Mouse (Mus musculus) macrophage (primary cell): ENCODE measurements around the gene Lrrc1. TPM values are rescaled to one million over a fixed set of nuclear protein-coding genes. Genes with fewer than 3 reads are reported as not detected.

ENCODE experiments used
- H3K27ac ChIP-seq: fragments of 350-480 bp; formaldehyde crosslinking; 2 replicates; pipeline ENCODE4 v1.9.0; 2021
- H3K36me3 ChIP-seq: fragments of 350-480 bp; formaldehyde crosslinking; 2 replicates; pipeline ENCODE4 v1.9.0; 2021; ENCODE audit errors: inconsistent target
- H3K4me3 ChIP-seq: fragments of 350-480 bp; formaldehyde crosslinking; 2 replicates; pipeline ENCODE4 v1.9.0; 2021; ENCODE audit errors: inconsistent target
- H3K79me2 ChIP-seq: fragments of 350-480 bp; formaldehyde crosslinking; 2 replicates; pipeline ENCODE4 v1.9.0; 2021; ENCODE audit errors: inconsistent target
- WGBS: methylation state at CpG from one replicate; pipeline ENCODE4 v1.1.7; 2026; ENCODE audit warnings: inconsistent platforms; ENCODE audit not compliant: missing documents; 5-methylcytosine and 5-hydroxymethylcytosine counted together
- polyA plus RNA-seq: library from polyadenylated mRNA; stranded (reverse); fragments of 250-400 nt; gene quantifications from 3 replicates; pipeline ENCODE4 v1.2.4, GENCODE M21; 2018; ENCODE audit warnings: inconsistent platforms

Gene Lrrc1
- polyA plus RNA-seq, 1 experiment from 2014 or later = 0.92 TPM

- no peak overlapping the region for H3K27ac ChIP-seq
- no peaks in the 10 kb centered on the region for H3K36me3 ChIP-seq
- WGBS = 37% methylated on average over 4 of the region's 4 CpGs
- H3K4me3 ChIP-seq = no peak overlapping the region
- H3K79me2 ChIP-seq = no peaks in the 10 kb centered on the region
These were observed 119.1 kb downstream of the Lrrc1 start for GRCm38 (mm10) chr9:77425553-77425952.

GRCm38 (mm10) chr9:77420200-77420585, 124.5 kb downstream of the Lrrc1 start:
- Histone ChIP-seq H3K27ac (no peak overlapping the region), H3K4me3 (no peak overlapping the region), H3K79me2 (no peaks in the 10 kb centered on the region), H3K36me3 (no peaks in the 10 kb centered on the region)
- WGBS = 100% methylated on average over 4 of the region's 4 CpGs

GRCm38 (mm10) chr9:77419501-77420199, 125.0 kb downstream of the Lrrc1 start:
- 89% methylated on average over 9 of the region's 9 CpGs for WGBS
- Histone ChIP-seq H3K36me3 (no peaks in the 10 kb centered on the region), H3K79me2 (no peaks in the 10 kb centered on the region), H3K4me3 (no peak overlapping the region), H3K27ac (no peak overlapping the region)

GRCm38 (mm10) chr9:77418800-77419199, 125.9 kb downstream of the Lrrc1 start:
- Histone ChIP-seq H3K79me2 (no peaks in the 10 kb centered on the region), H3K27ac (no peak overlapping the region), H3K36me3 (no peaks in the 10 kb centered on the region), H3K4me3 (no peak overlapping the region)
- 100% methylated on average over 2 of the region's 2 CpGs for WGBS

- WGBS = 91% methylated on average over 4 of the region's 4 CpGs
- no peaks in the 10 kb centered on the region for H3K79me2 ChIP-seq
- H3K36me3 ChIP-seq = no peaks in the 10 kb centered on the region
- H3K4me3 ChIP-seq = no peak overlapping the region
- H3K27ac ChIP-seq = no peak overlapping the region
These were observed 128.2 kb downstream of the Lrrc1 start for GRCm38 (mm10) chr9:77416486-77416885.

- Histone ChIP-seq H3K36me3 (no peaks in the 10 kb centered on the region), H3K79me2 (no peaks in the 10 kb centered on the region), H3K4me3 (no peak overlapping the region), H3K27ac (no peak overlapping the region)
- 98% methylated on average over 6 of the region's 7 CpGs for WGBS
These were observed 128.7 kb downstream of the Lrrc1 start for GRCm38 (mm10) chr9:77416002-77416401.

GRCm38 (mm10) chr9:77411830-77412425, 132.7 kb downstream of the Lrrc1 start:
- 91% methylated on average over 3 of the region's 3 CpGs for WGBS
- Histone ChIP-seq H3K79me2 (no peaks in the 10 kb centered on the region), H3K4me3 (no peak overlapping the region), H3K36me3 (no peaks in the 10 kb centered on the region), H3K27ac (no peak overlapping the region)

- no peak overlapping the region for H3K4me3 ChIP-seq
- no peaks in the 10 kb centered on the region for H3K36me3 ChIP-seq
- 83% methylated on average over 4 of the region's 4 CpGs for WGBS
- no peaks in the 10 kb centered on the region for H3K79me2 ChIP-seq
- no peak overlapping the region for H3K27ac ChIP-seq
These were observed 133.7 kb downstream of the Lrrc1 start for GRCm38 (mm10) chr9:77410968-77411367.

GRCm38 (mm10) chr9:77410524-77410923, 134.1 kb downstream of the Lrrc1 start:
- WGBS = 95% methylated on average over 7 of the region's 7 CpGs
- Histone ChIP-seq H3K79me2 (no peaks in the 10 kb centered on the region), H3K36me3 (no peaks in the 10 kb centered on the region), H3K27ac (no peak overlapping the region), H3K4me3 (no peak overlapping the region)

- Histone ChIP-seq H3K4me3 (no peak overlapping the region), H3K79me2 (no peaks in the 10 kb centered on the region), H3K27ac (no peak overlapping the region), H3K36me3 (no peaks in the 10 kb centered on the region)
- WGBS = 88% methylated on average over 6 of the region's 6 CpGs
These were observed 136.5 kb downstream of the Lrrc1 start for GRCm38 (mm10) chr9:77408053-77408603.

- no peak overlapping the region for H3K27ac ChIP-seq
- no peaks in the 10 kb centered on the region for H3K36me3 ChIP-seq
- no peaks in the 10 kb centered on the region for H3K79me2 ChIP-seq
- H3K4me3 ChIP-seq = no peak overlapping the region
- 71% methylated on average over 7 of the region's 7 CpGs for WGBS
These were observed 137.8 kb downstream of the Lrrc1 start for GRCm38 (mm10) chr9:77406906-77407305.

GRCm38 (mm10) chr9:77404458-77404857, 140.2 kb downstream of the Lrrc1 start:
- 77% methylated on average over 4 of the region's 4 CpGs for WGBS
- Histone ChIP-seq H3K36me3 (no peaks in the 10 kb centered on the region), H3K79me2 (no peaks in the 10 kb centered on the region), H3K27ac (no peak overlapping the region), H3K4me3 (no peak overlapping the region)

GRCm38 (mm10) chr9:77403961-77404360, 140.7 kb downstream of the Lrrc1 start:
- Histone ChIP-seq H3K4me3 (no peak overlapping the region), H3K27ac (no peak overlapping the region), H3K79me2 (no peaks in the 10 kb centered on the region), H3K36me3 (no peaks in the 10 kb centered on the region)
- WGBS = 81% methylated on average over 6 of the region's 6 CpGs

- Histone ChIP-seq H3K36me3 (no peaks in the 10 kb centered on the region), H3K4me3 (no peak overlapping the region), H3K27ac (no peak overlapping the region), H3K79me2 (no peaks in the 10 kb centered on the region)
- WGBS = 100% methylated on average over 1 of the region's 1 CpGs
These were observed 141.7 kb downstream of the Lrrc1 start for GRCm38 (mm10) chr9:77402971-77403370.

GRCm38 (mm10) chr9:77399801-77400200, 144.9 kb downstream of the Lrrc1 start:
- no peak overlapping the region for H3K4me3 ChIP-seq
- no peaks in the 10 kb centered on the region for H3K79me2 ChIP-seq
- 75% methylated on average over 4 of the region's 5 CpGs for WGBS
- H3K36me3 ChIP-seq = no peaks in the 10 kb centered on the region
- no peak overlapping the region for H3K27ac ChIP-seq
